Mouse (Mus musculus) adrenal gland, adult 2 months (tissue): ENCODE measurements around the gene Dpy19l3. TPM values are rescaled to one million over a fixed set of nuclear protein-coding genes. Genes with fewer than 3 reads are reported as not detected.
A peak's percentile ranks its signal among the peaks of the same experiment; 100 is the strongest.

Source experiments
- DNase-seq: peaks from one replicate; pipeline ENCODE4 v3.0.0; 2021
- polyA plus RNA-seq: library from polyadenylated mRNA; depleted of rRNA; stranded (reverse); fragments of >200 nt; gene quantifications from 2 replicates; pipeline ENCODE4 v1.2.3, GENCODE M21; 2012
- total RNA-seq, 2 experiments: library from RNA; stranded (reverse); gene quantifications; 2 replicates each; pipeline ENCODE4 v1.2.3; 2021

The Dpy19l3 gene
- total and polyA plus RNA-seq, 3 experiments, result 9.5 to 71.8 (median 52.1) TPM

- DNase-seq, result no peak
Observed at GRCm38 (mm10) chr7:35750873-35751272, 3.4 kb downstream of the Dpy19l3 start.

- DNase-seq, result no peak
Observed at GRCm38 (mm10) chr7:35747397-35747964, 6.8 kb downstream of the Dpy19l3 start.

GRCm38 (mm10) chr7:35746686-35747396 is 7.4 kb downstream of the Dpy19l3 start:
- DNase-seq, result no peak

- peak; percentile 83 for DNase-seq
Observed at GRCm38 (mm10) chr7:35745281-35745702, 9.0 kb downstream of the Dpy19l3 start.

GRCm38 (mm10) chr7:35744771-35745170 is 9.5 kb downstream of the Dpy19l3 start:
- DNase-seq, result no peak

GRCm38 (mm10) chr7:35742310-35742709 is 11.9 kb downstream of the Dpy19l3 start:
- no peak for DNase-seq

GRCm38 (mm10) chr7:35741858-35742257 is 12.4 kb downstream of the Dpy19l3 start:
- DNase-seq, result no peak

- peak; percentile 73 for DNase-seq
Observed at GRCm38 (mm10) chr7:35740489-35741230, 13.6 kb downstream of the Dpy19l3 start.

GRCm38 (mm10) chr7:35738871-35739270 is 15.4 kb downstream of the Dpy19l3 start:
- no peak for DNase-seq

- no peak for DNase-seq
Observed at GRCm38 (mm10) chr7:35733313-35734050, 20.8 kb downstream of the Dpy19l3 start.

- DNase-seq, result no peak
Observed at GRCm38 (mm10) chr7:35732585-35733059, 21.6 kb downstream of the Dpy19l3 start.

- DNase-seq, result peak; percentile 50
Observed at GRCm38 (mm10) chr7:35729621-35730031, 24.6 kb downstream of the Dpy19l3 start.

- DNase-seq, result no peak
Observed at GRCm38 (mm10) chr7:35728376-35728775, 25.9 kb downstream of the Dpy19l3 start.

- DNase-seq, result no peak
Observed at GRCm38 (mm10) chr7:35723035-35723434, 31.2 kb downstream of the Dpy19l3 start.

- peak; percentile 14 for DNase-seq
Observed at GRCm38 (mm10) chr7:35718421-35719178, 35.7 kb downstream of the Dpy19l3 start.

GRCm38 (mm10) chr7:35710366-35710765 is 43.9 kb downstream of the Dpy19l3 start:
- no peak for DNase-seq

- no peak for DNase-seq
Observed at GRCm38 (mm10) chr7:35708101-35708500, 46.2 kb downstream of the Dpy19l3 start.

- peak; percentile 71 for DNase-seq
Observed at GRCm38 (mm10) chr7:35699005-35699404, 55.2 kb downstream of the Dpy19l3 start.

- no peak for DNase-seq
Observed at GRCm38 (mm10) chr7:35698073-35698472, 56.2 kb downstream of the Dpy19l3 start.

- DNase-seq, result no peak
Observed at GRCm38 (mm10) chr7:35692641-35693040, 61.6 kb downstream of the Dpy19l3 start.

GRCm38 (mm10) chr7:35692117-35692516 is 62.1 kb downstream of the Dpy19l3 start:
- DNase-seq, result no peak
